Mouse (Mus musculus): ENCODE measurements at regions not wholly inside any gene's neighbourhood (a gene's known extent, or its start where the extent isn't known, plus 50 kb on each side); places are given as distances from the start of the nearest gene placed in this dataset.

DNA sequence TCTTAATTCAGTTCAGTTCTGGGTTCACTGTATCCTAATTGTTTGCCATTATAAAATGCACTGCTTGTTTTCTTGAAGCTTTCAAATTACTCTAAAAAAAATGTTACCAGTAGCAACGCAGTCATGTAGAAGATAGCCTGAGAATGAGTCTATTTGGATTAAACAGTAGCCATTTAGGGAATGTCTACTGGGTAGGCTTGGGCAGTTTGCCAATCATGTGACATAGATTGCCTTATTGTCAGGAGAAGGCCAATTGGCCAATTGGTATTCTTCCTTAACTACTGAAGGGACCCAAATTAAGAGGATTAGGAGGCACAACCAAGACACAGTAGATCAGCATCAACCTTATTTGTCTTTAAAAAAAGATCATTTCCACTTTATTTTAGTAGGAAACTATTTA lies 379.7 kb downstream of the Samd5 start:
- no peak for DNase-seq (ENCODE audit: low spot score)

- no peak for DNase-seq (ENCODE audit: low spot score)
Measured at GRCm38 (mm10) chr10:9294620-9295019, 380.4 kb downstream of the Samd5 start.

DNA sequence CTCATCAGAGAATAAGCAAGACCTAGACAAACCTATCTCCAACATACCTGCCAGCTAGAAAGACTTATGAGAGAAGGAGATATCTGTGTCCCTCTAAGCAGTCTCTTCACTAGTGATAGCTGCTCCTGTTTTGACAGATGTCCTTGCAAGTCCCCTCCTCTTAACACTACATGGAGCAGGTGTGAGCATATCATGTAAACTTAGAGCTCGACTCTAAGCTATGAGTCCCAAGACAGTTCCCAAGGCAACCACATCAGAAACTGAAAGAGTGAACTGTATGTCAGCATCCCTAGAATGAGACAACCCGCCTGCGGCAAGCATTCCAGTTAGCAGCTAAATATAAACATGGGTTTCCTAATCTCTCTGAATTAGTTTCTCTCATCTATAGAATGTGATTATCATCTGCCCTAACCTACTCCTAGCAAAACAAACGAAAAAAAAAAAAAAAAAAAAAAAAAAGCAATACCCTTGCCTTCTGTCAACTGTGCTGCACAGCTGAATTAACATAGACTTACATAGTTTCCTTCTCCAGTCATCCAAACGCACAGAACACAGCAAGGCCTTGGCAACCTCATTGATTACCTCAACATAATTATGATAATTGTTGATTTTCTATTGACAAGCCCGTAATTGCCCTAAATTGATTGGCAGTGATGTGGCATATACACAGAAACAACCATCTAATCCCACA lies 383.4 kb downstream of the Samd5 start:
- DNase-seq (ENCODE audit: low spot score) = no peak

DNA sequence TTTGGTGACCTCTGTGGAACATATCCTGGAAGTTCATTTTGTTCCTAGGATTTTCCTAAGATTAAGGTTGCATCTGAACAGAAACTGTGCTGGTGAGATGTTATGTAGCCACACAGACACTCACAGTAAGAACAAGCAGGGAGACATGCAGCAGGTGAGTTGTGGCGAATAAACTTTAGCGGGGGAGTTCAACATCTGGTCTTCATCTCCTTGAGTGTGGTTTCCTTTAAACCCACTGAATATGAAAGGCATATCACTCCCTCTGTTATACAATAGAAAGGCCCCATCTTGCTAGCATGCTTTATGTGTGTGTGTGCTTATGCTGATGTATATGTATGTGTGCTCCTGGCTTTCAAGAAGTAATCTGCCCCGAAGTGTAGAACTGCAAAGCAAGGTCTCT lies 387.1 kb upstream of the Sash1 start:
- DNase-seq (ENCODE audit: low spot score) = no peak

GRCm38 (mm10) chr10:9272243-9272642 lies 386.4 kb upstream of the Sash1 start:
- DNase-seq (ENCODE audit: low spot score) = no peak

DNA sequence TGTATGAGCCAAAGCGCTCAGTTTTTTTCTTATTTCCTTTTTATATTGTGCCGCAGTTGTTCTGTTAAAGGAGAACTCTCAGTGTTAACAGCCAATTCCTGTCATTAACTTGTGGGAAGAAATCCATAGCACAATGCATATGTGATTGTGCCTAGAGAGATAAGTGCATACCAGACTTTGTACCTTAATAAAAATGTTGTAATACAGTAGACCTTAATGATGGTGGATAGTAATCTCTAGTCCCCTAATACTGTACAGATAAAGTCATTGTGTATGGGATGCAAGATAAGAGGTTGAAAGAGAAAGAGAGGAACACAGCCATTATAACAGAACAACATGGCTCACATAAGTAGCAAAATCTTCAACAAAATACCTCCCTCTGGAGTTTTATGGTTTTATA lies 379.7 kb upstream of the Sash1 start:
- DNase-seq (ENCODE audit: low spot score) = no peak

GRCm38 (mm10) chr10:9264309-9265000 lies 378.6 kb upstream of the Sash1 start:
- no peak for DNase-seq (ENCODE audit: low spot score)

DNA sequence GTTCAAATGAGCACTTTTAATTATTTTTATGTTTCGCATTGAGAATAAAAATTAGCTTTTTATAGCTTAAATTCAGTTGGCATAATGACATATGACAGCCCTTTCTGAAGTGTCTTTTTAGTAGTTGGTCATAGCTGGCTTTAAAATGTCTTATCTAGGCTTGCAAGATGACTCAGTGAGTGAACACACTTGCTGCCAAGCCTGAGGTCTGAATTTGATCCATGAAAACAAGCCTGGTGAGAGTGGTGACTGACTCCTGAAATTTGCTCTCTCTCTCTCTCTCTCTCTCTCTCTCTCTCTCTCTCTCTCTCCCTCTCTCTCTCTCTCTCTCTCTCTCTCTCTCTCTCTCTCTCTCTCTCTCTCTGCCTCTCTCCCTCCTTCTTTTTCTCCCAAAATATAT lies 372.8 kb upstream of the Sash1 start:
- no peak for DNase-seq (ENCODE audit: low spot score)

DNA sequence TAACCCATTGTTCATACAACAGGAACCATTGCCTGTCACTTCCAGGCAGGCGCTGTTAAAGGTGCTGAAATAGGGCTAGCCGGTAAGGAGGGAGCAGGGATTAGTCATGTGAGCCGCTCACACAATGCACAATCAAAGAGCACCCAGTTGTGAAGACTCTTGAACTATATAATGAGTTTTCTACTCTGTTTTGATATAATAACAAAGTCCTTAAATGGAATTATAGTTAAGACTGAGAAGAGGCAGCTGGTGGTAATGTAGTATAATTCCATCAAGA lies 367.0 kb upstream of the Sash1 start:
- DNase-seq (ENCODE audit: low spot score) = no peak

DNA sequence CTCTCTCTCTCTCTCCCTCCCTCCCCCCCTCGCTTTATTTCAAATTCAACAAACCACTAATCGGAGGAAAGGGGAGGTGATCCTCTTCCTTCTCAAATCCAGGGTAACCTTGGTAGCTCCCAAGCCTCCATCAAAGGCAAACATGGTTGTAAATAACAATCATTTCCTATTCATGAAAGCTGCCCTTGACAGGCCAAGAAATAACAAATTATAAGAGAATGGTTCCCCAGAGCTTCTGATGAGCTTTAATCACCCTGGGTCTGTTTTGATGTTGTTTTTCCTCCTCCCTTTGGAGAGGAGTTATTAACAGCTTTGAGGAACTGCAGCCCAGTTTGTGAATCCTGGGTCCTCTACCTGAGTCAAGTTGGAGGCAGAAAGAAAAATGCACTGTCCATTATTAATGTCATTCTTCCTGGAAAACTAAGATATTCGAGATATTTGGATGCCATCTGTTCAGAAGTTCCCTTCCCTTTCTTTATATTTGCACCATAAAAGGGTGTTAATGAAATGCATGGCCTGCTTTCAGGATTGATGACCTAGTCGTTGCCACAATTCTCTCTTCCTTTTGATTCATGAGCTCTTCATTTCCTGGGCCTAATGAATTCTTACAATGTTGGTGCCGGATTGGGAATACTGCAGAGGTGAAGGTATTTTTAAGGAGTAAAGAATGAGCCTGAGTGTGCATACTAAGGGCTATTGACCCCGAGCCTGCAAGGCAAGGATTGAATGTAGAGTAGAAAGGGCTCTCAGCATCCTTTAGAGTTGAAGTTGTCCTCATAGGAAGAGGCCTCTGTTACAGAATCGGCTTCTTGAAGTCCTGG lies 366.5 kb upstream of the Sash1 start:
- no peak for DNase-seq (ENCODE audit: low spot score)

DNA sequence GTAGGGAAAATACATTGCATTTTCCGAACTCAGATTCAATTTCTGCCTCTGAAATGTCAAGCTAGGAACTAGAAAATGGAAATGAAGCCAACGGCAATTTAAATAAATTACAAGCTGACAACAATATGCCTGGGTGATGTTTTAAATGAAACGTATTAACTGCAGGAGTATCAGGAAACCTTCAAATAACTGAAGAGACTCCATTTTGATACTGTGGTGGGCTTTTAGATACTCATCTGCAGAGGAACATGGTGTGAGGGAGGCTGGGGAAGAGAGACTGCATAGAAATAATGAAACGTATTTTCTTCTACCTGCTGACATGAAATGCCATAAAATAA lies 357.4 kb upstream of the Sash1 start:
- no peak for DNase-seq (ENCODE audit: low spot score)

DNA sequence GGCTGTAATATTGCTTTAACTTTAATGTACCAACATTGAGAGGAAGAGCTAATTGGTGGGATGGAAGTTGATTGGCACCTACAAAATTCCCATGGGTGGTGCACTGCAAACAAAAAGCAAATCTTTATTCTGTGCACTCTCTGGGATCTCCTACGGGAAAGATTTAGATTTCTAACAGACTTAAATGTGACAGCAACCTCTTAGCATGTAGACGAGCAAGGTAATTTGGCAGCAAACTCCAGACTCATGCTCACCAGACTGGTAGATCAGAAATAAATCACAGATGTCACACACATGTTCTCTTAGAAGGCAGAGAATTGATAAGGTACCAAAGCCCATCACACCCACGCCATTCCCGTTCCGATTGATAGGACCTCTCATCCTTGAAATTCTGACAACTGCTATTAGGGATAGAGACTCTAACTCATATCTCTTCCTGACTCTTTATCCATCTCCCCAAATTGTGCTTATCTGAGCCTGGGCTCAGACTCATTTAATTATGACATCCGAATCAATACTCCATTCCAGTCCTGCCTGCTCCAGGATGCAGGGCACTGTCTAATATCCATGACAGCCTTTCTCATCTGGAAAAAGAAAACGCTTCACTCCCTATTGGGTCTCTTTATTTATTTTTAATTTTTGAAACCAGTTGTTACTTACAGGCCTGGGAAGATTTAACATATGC lies 356.9 kb upstream of the Sash1 start:
- DNase-seq (ENCODE audit: low spot score) = no peak

- DNase-seq (ENCODE audit: low spot score) = no peak
Measured at GRCm38 (mm10) chr10:9239956-9240355, 354.1 kb upstream of the Sash1 start.

GRCm38 (mm10) chr10:9231751-9232150 lies 345.9 kb upstream of the Sash1 start:
- no peak for DNase-seq (ENCODE audit: low spot score)

GRCm38 (mm10) chr10:9229116-9229515 lies 343.2 kb upstream of the Sash1 start:
- no peak for DNase-seq (ENCODE audit: low spot score)

- no peak for DNase-seq (ENCODE audit: low spot score)
Measured at GRCm38 (mm10) chr10:9227361-9227760, 341.5 kb upstream of the Sash1 start.

DNA sequence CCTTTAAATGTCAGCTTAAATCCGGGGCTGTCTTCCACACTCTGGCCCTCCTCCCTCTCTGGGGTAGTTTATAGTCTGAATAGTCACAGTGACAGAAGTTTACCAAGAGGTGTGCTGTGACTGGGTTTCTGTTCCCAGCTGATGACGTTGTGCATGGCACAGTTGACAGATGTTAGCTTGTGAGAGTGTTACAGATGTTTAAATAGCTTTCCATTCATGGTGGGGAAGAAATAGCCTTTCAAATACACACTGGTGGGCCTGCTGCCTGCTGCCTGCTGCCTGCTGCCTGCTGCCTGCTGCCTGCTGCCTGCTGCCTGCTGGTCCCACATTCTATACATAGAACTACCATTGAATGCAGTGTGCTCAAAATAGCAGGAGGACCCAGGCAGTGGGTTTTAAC lies 324.8 kb upstream of the Sash1 start:
- no peak for DNase-seq (ENCODE audit: low spot score)

DNA sequence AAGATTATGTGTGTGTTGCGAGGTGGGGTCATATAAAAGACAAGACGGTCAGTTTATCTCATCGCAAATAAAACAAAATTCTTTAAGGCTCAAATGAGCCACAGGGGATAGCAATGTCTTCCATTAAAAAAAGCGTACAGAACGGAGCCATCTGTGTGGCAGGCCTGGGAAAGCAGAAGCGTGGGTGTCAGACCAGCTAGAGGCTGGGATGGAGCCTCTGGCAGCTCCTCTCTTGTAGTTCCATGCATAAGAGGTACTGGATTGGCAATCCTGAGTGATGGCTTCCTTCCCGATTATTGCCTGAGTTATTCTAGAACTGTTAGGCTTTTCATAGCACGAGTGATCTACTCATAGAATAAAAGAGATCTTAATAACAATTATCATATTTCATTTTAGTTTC lies 318.2 kb upstream of the Sash1 start:
- no peak for DNase-seq (ENCODE audit: low spot score)

DNA sequence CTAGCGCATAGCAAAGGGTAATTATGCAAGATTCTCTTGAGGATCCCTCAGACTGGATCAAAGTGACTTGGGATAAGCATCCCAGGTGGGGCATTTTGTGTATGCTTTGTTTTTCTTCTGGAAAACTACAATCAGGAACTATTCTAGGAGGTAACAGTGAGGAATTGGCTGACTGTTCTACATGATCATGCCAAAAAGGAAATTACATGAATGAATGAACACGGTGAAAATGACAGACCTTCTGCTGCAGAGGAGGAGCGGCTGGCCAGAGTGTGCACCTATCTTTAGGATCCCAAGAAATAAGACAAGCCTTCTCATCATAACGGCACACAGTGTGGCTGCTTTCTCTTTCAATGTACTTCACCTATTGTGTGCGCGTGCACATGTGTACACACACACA lies 317.5 kb upstream of the Sash1 start:
- DNase-seq (ENCODE audit: low spot score) = no peak

DNA sequence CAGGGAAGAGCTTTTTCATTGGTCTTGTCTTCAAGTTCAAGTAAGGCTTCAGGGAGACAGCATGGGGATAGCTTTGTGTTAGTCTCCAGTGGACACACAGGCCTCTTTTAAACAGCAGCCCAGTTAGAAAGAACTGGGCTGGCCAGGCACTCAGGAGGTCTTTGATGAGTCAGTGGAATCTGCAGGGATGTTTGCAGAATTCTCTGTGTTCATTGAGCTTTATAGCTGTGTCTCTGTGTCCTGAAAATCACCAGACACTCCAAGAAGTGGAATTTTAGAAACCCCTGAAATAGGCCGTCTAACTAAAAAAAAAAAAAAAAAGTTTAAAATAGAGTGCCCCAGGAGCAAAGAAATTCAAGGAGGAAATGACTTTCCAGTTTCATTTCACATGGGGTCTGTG lies 317.1 kb upstream of the Sash1 start:
- no peak for DNase-seq (ENCODE audit: low spot score)

GRCm38 (mm10) chr10:9174997-9175396 lies 289.1 kb upstream of the Sash1 start:
- DNase-seq (ENCODE audit: low spot score) = no peak

DNA sequence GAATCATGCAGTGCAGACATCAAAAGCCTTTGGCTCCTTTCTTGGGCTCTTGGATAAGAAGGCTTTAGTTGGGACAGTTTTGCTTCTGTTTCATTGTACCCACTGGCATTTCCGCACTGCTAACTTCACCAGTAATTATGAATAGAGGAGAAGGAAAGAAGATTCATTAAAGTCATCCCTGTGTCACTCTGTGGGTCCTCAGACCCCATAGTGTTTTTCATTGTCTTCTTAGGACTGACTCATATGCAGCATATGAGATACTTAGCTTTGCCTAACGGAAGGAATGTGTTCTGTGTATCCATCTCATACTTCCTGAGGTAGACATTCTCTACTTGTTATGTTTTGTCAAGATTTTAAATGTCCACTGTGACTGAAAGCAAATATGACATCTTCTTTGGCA lies 287.6 kb upstream of the Sash1 start:
- DNase-seq (ENCODE audit: low spot score) = no peak

DNA sequence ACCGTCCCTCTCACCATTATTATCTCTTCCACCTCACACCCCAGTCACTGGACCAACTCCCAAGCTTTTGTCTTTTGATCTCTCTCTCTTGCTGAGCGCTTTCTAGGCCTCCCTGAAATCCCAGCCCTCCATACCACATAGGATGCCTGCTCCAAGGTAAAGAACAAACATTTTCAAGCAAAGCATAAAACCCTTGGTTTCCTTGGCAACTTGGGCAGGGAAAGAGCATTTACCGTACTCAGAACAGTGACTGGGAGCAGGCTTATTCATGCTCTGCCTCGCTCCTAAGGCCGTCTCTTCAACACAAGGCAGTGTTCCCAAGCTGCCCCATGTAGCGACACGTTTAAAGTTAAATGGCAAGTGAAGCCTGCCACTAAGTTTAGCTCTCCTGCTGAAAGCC lies 282.9 kb upstream of the Sash1 start:
- DNase-seq (ENCODE audit: low spot score) = no peak
